Mouse (Mus musculus): ENCODE results near the gene Nabp1. TPM values are rescaled to one million over a fixed set of nuclear protein-coding genes. Genes with fewer than 3 reads are reported as not detected.

The Nabp1 gene
- polyA plus RNA-seq, 1 experiment from 2014 or later: 8.4 TPM

GRCm38 (mm10) chr1:51479027-51479329 lies 753 bp upstream of the Nabp1 start:
- no peaks in the 10 kb centered on the region for H3K27me3 ChIP-seq
- peak overlapping the region; percentile 66; the same call in 1 of the 2 replicates for H3K9ac ChIP-seq
- WGBS: 83% methylated on average over 1 of the region's 1 CpGs
- peak overlapping the region; percentile 96 for H3K4me2 ChIP-seq (replicated peaks)
- no peak for ATAC-seq (ENCODE audit: low FRiP score)
- H3K27ac ChIP-seq: no peak overlapping the region
- peak overlapping the region; percentile 58 for H3K4me3 ChIP-seq
- no peaks in the 10 kb centered on the region for H3K36me3 ChIP-seq
- 0 out of 2 replicates have a peak, but pooled peaks cover 4% of the 10 kb centered on the region for H3K4me1 ChIP-seq
- H3K9me3 ChIP-seq (replicated peaks): no peaks in the 10 kb centered on the region

DNA sequence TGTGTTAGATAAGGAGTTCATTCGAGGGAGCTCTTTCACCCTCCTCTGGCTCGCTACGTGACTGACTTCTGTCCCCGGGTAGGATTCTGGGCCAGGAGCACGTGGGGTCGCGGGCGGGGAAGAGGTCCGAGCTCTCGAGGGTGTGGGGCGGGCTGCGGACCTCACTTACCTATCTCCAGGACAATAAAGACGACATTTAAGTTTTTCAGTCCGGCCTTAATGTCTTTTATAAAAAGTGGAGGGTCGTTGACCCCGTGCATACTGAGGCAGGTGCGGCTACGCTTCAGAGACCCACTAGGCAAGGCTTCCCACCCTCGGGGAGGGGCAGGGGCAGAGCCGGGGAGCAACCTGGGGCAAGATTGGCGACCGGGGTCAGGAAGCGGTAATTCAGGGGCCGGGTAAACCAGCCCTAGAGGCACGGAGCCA lies 556 bp downstream of the Nabp1 start:
- H3K9ac ChIP-seq: peak overlapping the region; percentile 70
- 1% methylated on average over 25 of the region's 25 CpGs for WGBS
- no peaks in the 10 kb centered on the region for H3K27me3 ChIP-seq
- 0 out of 2 replicates have a peak, but pooled peaks cover 4% of the 10 kb centered on the region for H3K4me1 ChIP-seq
- no peaks in the 10 kb centered on the region for H3K36me3 ChIP-seq
- ATAC-seq (ENCODE audit: low FRiP score): peak; percentile 60
- 0 out of 2 replicates have a peak overlapping the region, but pooled peaks have one; percentile 75 for H3K27ac ChIP-seq
- H3K9me3 ChIP-seq (replicated peaks): no peaks in the 10 kb centered on the region
- H3K4me3 ChIP-seq: peak overlapping the region; percentile 58
- peak overlapping the region; percentile 96 for H3K4me2 ChIP-seq (replicated peaks)

DNA sequence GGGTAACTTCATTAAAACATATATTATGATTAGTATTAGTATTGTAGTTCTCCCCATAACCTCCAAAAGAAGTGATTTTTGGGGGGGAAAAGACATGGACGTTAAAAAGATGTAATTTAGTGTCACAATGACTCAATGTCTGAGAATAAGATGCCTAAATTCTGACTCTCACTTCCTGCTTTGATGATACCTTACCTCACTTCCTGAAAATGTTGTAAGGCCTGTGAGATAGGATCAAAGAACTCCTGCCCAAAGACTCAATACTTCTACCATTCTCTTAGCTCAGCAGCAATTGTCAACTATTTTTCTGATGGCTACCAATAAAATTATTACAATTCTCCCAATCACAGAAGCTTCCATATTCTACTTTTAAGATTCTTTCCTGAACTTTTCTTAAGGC lies 1.8 kb downstream of the Nabp1 start:
- H3K9ac ChIP-seq: no peak overlapping the region
- H3K4me2 ChIP-seq (replicated peaks): no peak overlapping the region
- no peaks in the 10 kb centered on the region for H3K27me3 ChIP-seq
- no peak overlapping the region for H3K4me3 ChIP-seq
- 0 out of 2 replicates have a peak, but pooled peaks cover 4% of the 10 kb centered on the region for H3K4me1 ChIP-seq
- H3K27ac ChIP-seq: no peak overlapping the region
- WGBS: 77% methylated on average over 1 of the region's 1 CpGs
- no peaks in the 10 kb centered on the region for H3K36me3 ChIP-seq
- ATAC-seq (ENCODE audit: low FRiP score): no peak
- H3K9me3 ChIP-seq (replicated peaks): no peaks in the 10 kb centered on the region

GRCm38 (mm10) chr1:51468077-51468476 lies 10.1 kb downstream of the Nabp1 start:
- Histone ChIP-seq H3K9ac (no peak overlapping the region), H3K9me3 (replicated peaks) (no peaks in the 10 kb centered on the region), H3K36me3 (0 out of 2 replicates have a peak, but pooled peaks cover 2% of the 10 kb centered on the region), H3K4me2 (replicated peaks) (no peak overlapping the region), H3K4me3 (no peak overlapping the region), H3K27ac (no peak overlapping the region), H3K4me1 (no peaks in the 10 kb centered on the region), H3K27me3 (no peaks in the 10 kb centered on the region)
- ATAC-seq (ENCODE audit: low FRiP score): no peak
- 67% methylated on average over 2 of the region's 2 CpGs for WGBS

DNA sequence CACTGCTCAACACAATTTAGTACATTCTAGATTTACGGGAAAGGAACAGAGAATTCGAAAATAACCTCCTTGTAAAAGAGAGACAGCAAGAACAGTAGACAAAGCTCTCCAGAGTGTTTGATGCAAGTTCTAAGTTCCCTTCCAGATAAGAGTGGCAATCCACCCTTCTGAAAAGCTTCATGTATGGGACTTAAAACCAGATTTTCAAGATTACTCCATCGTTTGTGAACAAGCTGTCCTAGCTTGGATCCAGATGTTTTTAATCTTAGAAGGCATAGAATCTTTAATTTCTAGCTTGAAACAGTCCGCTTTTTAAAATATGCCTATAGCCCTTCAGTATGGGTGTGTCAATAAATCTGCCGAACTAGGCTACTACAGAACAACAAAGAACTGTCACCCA lies 11.0 kb downstream of the Nabp1 start:
- Histone ChIP-seq H3K4me1 (no peaks in the 10 kb centered on the region), H3K4me3 (no peak overlapping the region), H3K27me3 (no peaks in the 10 kb centered on the region), H3K27ac (no peak overlapping the region), H3K36me3 (0 out of 2 replicates have a peak, but pooled peaks cover 2% of the 10 kb centered on the region), H3K9ac (no peak overlapping the region), H3K4me2 (replicated peaks) (no peak overlapping the region), H3K9me3 (replicated peaks) (no peaks in the 10 kb centered on the region)
- ATAC-seq (ENCODE audit: low FRiP score): no peak
- 91% methylated on average over 5 of the region's 5 CpGs for WGBS

DNA sequence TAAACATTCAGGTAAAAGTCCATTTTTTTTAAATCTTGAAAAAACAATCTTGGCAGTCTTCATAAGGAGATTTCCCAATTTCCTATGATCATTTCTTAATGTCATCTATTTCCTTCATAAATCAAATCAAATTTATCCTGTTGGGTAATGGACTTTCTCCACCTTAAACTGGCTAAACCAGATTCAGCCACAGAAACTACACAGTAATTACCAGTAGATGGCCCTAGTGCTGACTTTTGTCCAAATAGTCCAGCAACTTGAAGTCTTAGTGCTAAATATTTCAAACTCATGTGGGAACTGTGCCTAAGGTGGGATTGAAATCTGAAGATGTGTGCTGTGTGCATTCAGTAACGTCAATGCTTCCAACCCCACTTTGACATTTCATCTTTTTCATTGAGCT lies 11.8 kb downstream of the Nabp1 start:
- no peak overlapping the region for H3K4me3 ChIP-seq
- no peaks in the 10 kb centered on the region for H3K9me3 ChIP-seq (replicated peaks)
- H3K9ac ChIP-seq: no peak overlapping the region
- no peak overlapping the region for H3K27ac ChIP-seq
- H3K4me2 ChIP-seq (replicated peaks): no peak overlapping the region
- ATAC-seq (ENCODE audit: low FRiP score): no peak
- no peaks in the 10 kb centered on the region for H3K27me3 ChIP-seq
- 43% methylated on average over 1 of the region's 1 CpGs for WGBS
- 0 out of 2 replicates have a peak, but pooled peaks cover 2% of the 10 kb centered on the region for H3K36me3 ChIP-seq
- H3K4me1 ChIP-seq: no peaks in the 10 kb centered on the region

GRCm38 (mm10) chr1:51465285-51465684 lies 12.9 kb downstream of the Nabp1 start:
- Histone ChIP-seq H3K9me3 (replicated peaks) (no peaks in the 10 kb centered on the region), H3K4me3 (no peak overlapping the region), H3K4me1 (no peaks in the 10 kb centered on the region), H3K9ac (no peak overlapping the region), H3K4me2 (replicated peaks) (no peak overlapping the region), H3K27ac (no peak overlapping the region), H3K36me3 (no peaks in the 10 kb centered on the region), H3K27me3 (no peaks in the 10 kb centered on the region)
- no peak for ATAC-seq (ENCODE audit: low FRiP score)
- 32% methylated on average over 2 of the region's 2 CpGs for WGBS

DNA sequence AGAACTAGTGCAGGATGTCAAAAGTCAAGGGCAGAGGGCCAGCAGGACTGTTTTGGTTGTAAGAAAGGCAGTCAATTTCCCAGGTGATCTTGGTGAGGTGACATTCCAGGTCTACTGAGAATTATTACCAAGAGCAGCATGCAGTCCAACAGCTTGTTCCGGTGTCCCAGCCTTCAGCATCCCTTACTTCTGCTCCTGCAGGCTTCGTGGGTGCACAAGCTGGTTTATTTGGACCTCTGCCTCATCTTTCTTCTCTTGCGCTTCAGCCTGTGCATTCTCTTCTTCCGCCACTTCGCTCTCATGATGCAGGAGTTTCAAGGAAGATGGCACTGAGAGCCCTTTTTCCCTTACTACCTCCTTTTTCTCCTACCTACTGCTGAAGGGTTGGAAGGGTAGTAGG lies 15.2 kb downstream of the Nabp1 start:
- no peaks in the 10 kb centered on the region for H3K27me3 ChIP-seq

DNA sequence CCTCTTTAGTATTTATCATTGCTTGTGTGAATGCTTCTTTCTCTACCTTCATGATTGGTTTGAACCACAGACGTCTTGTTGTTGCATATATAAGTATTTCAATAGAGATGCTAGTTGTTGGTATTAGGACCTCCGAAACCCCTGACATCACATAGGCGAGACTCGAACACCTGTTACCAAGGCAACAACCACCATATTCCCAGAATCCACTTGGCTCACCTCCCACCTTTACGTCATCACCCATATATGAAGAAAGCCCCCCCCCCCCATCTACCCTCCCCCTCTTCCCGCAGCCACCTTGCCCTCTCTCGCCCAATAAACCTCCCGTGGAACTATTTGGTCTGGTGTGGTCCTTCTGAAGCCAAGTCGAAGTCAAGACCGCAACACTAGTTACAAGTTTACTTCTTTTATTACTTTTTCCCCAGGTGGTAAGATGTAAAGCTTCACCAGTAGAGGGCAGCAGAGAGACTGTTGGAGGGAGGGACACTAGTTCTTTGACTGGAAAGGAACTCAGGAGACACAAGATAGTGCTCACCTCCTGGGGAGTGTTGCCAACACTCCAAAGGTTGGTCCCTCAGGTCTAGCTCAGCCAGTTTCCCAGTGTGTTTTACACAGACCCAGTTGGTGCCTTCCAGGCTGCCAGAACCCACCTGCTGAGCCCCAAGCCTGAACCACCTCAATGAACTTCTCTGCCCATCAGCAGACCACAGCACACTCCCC lies 19.3 kb downstream of the Nabp1 start:
- H3K9ac ChIP-seq: no peak overlapping the region
- WGBS: 76% methylated on average over 10 of the region's 10 CpGs
- no peak overlapping the region for H3K4me3 ChIP-seq
- H3K27ac ChIP-seq: no peak overlapping the region
- H3K27me3 ChIP-seq: no peaks in the 10 kb centered on the region
- H3K36me3 ChIP-seq: no peaks in the 10 kb centered on the region
- no peak for ATAC-seq (ENCODE audit: low FRiP score)
- no peak overlapping the region for H3K4me2 ChIP-seq (replicated peaks)
- no peaks in the 10 kb centered on the region for H3K4me1 ChIP-seq
- H3K9me3 ChIP-seq (replicated peaks): no peaks in the 10 kb centered on the region

More for the DNA sequence above, 15.2 kb downstream of the Nabp1 start:
- Histone ChIP-seq H3K9ac (no peak overlapping the region), H3K36me3 (no peaks in the 10 kb centered on the region), H3K4me2 (replicated peaks) (no peak overlapping the region), H3K27ac (no peak overlapping the region), H3K4me3 (no peak overlapping the region), H3K4me1 (no peaks in the 10 kb centered on the region), H3K9me3 (replicated peaks) (no peaks in the 10 kb centered on the region)
- no peak for ATAC-seq (ENCODE audit: low FRiP score)
- WGBS: 83% methylated on average over 5 of the region's 5 CpGs

DNA sequence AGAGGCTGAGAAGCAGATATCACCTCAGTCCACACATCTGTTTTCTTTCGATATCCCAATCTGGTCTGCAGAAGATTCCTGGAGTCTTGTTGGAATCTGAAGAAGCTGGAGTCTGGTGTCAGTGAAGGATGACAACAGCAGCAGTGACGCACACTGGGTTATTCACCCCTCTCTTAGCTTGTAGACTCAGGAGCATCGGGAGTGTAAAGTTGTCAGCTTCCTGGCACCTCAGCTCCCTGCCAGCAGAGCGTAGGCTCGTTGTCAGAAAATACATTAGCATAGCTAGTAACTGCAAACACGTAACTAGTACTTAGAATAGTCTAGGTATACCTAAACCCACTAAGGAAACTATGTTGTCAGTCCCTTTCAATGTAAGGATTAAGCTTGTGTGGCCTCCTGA lies 20.1 kb downstream of the Nabp1 start:
- no peaks in the 10 kb centered on the region for H3K36me3 ChIP-seq
- H3K9me3 ChIP-seq (replicated peaks): no peaks in the 10 kb centered on the region
- H3K27ac ChIP-seq: no peak overlapping the region
- 83% methylated on average over 6 of the region's 6 CpGs for WGBS
- no peaks in the 10 kb centered on the region for H3K4me1 ChIP-seq
- no peak overlapping the region for H3K9ac ChIP-seq
- H3K4me3 ChIP-seq: no peak overlapping the region
- ATAC-seq (ENCODE audit: low FRiP score): no peak
- H3K27me3 ChIP-seq: no peaks in the 10 kb centered on the region
- H3K4me2 ChIP-seq (replicated peaks): no peak overlapping the region

- Histone ChIP-seq H3K9ac (no peak overlapping the region), H3K36me3 (no peaks in the 10 kb centered on the region), H3K4me3 (no peak overlapping the region), H3K4me2 (replicated peaks) (no peak overlapping the region), H3K4me1 (no peaks in the 10 kb centered on the region), H3K27ac (no peak overlapping the region), H3K9me3 (replicated peaks) (no peaks in the 10 kb centered on the region), H3K27me3 (no peaks in the 10 kb centered on the region)
- ATAC-seq (ENCODE audit: low FRiP score): no peak
- 76% methylated on average over 3 of the region's 3 CpGs for WGBS
Measured at GRCm38 (mm10) chr1:51457249-51457648, 21.0 kb downstream of the Nabp1 start.

DNA sequence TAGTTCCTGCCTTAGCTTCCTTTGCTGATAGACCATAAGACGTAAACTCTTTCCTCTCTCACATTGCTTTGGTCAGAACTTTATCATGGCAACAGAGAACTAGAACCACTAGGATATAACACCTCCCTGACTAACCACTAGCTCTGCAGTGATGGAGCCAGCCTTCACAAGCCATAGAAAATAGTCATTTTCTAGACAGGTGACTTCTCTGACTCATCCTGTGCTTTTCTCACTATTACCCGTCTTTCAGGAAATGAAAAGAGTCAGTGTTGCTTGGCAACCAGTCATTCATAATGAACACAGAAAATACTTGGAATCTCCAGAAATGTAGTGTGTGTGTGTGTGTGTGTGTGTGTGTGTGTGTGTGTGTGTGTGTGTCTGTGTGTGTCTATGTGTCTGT lies 29.4 kb downstream of the Nabp1 start:
- Histone ChIP-seq H3K4me1 (0 out of 2 replicates have a peak, but pooled peaks cover 2% of the 10 kb centered on the region), H3K4me3 (no peak overlapping the region), H3K27me3 (no peaks in the 10 kb centered on the region), H3K36me3 (no peaks in the 10 kb centered on the region), H3K9me3 (replicated peaks) (no peaks in the 10 kb centered on the region), H3K4me2 (replicated peaks) (no peak overlapping the region), H3K27ac (no peak overlapping the region), H3K9ac (no peak overlapping the region)
- 54% methylated on average over 2 of the region's 2 CpGs for WGBS
- no peak for ATAC-seq (ENCODE audit: low FRiP score)

DNA sequence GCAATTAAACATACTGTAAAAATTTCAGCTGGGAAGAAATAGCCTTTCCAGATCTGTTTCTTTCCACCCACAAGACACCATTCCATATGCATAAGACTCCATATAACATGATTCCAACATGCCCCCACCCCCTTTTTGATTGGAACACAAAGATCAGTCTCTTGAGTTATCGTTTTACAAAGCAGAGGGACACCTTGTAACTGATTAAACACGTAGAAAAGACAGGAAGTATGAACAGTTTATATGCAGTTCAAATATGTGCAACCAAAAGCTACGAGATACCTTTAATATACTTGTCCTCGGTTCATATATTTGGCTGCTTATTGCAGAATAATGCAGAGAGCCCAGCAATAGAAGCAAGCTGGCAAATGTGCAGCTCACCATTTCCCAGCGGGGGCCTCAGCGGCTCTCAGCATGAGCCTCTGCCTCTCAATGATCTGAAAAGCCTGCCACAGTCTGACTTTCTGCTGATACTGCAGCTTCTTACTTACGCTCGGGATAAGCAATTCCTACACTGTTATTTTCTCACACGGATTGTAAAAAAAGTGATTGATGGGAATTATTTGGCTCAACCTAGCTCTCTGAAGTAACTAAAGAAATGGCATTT lies 32.3 kb downstream of the Nabp1 start:
- Histone ChIP-seq H3K27ac (no peak overlapping the region), H3K36me3 (no peaks in the 10 kb centered on the region), H3K9ac (no peak overlapping the region), H3K4me1 (0 out of 2 replicates have a peak, but pooled peaks cover 2% of the 10 kb centered on the region), H3K4me3 (no peak overlapping the region), H3K4me2 (replicated peaks) (no peak overlapping the region), H3K27me3 (no peaks in the 10 kb centered on the region), H3K9me3 (replicated peaks) (no peaks in the 10 kb centered on the region)
- no peak for ATAC-seq (ENCODE audit: low FRiP score)
- 22% methylated on average over 9 of the region's 9 CpGs for WGBS
